Mouse (Mus musculus): ENCODE measurements around the gene Gpsm1. TPM values are rescaled to one million over a fixed set of nuclear protein-coding genes. Genes with fewer than 3 reads are reported as not detected.

Gene Gpsm1
- polyA plus RNA-seq, 2 experiments: 1.1 to 2.3 TPM

DNA sequence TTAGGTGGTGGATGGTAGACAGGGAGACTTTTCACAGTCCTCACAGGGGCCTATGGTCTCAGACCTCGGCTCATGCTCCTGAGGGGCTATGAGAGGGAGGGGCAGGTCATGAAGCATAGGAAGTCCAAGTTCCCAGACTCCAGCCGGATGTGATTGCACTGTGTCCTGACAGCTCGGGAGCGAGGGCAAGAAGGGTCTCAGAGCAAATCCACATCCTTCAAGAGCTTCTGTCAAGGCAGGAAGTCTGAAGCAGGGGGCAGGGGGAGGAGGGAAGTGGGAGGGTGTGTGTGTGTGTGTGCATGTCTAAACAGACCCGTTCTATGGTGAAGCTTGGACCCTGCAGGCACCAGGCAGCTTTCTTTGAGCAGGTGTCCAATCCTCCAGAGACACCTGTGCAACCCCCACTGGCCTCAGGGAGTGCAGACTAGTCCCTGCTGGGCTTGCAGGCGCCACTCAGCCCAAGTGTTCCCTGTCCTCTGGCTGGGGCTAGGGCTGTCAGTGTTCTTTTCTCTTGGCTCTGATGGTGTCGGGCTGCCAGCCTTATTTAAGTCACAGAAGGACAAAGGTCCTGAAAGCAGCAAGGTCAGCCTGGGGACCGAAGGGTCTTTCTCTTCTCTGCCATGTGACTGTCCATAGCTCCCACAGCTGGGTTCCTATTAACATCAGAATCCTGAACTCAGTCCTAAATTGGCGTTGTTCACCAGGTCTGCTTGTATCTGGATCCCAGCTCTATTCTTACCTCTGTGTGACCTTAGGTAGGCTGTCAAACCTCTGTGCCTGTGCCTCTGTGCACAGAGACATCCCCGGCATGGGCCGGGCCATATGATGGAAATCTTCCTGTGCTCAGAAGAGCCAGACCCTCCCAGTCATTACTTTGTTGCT, 27.5 kb downstream of the Gpsm1 start:
- no peak overlapping the region for H3K4me3 ChIP-seq (ENCODE audit: insufficient read depth in 1 of 2, low read depth in 2 of 2, low read length in 2 of 2)
- H3K4me1 ChIP-seq (replicated peaks; ENCODE audit: control insufficient read depth in 2 of 2, insufficient read depth in 2 of 2, low read length in 1 of 2): peaks cover 0 to 7% of the 10 kb centered on the region in 2 experiments; a peak in 2 of 4 replicates
- no peaks in the 10 kb centered on the region for H3K27me3 ChIP-seq (ENCODE audit: control insufficient read depth, insufficient read depth, low read length)
- DNase-seq (ENCODE audit: low read depth in 3 of 3, low spot score in 3 of 3) (no peak), ATAC-seq (ENCODE audit: insufficient read depth) (peak; percentile 50)
- TF ChIP-seq CTCF (IDR thresholded peaks at IDR 0.05; ENCODE audit: low read depth) (no peak), EP300 (IDR thresholded peaks at IDR 0.05; ENCODE audit: low read depth) (no peak)
- no peak overlapping the region for H3K27ac ChIP-seq
- no peak overlapping the region for H3K9ac ChIP-seq (replicated peaks)
- H3K36me3 ChIP-seq (replicated peaks; ENCODE audit: control insufficient read depth, insufficient read depth, low read depth): no peaks in the 10 kb centered on the region
- H3K4me2 ChIP-seq (ENCODE audit: low read depth): no peak overlapping the region
- no peaks in the 10 kb centered on the region for H3K9me3 ChIP-seq (ENCODE audit: control insufficient read depth, low read length)
- 51% methylated on average over 11 of the region's 11 CpGs for WGBS (ENCODE audit: insufficient replicate concordance)

DNA sequence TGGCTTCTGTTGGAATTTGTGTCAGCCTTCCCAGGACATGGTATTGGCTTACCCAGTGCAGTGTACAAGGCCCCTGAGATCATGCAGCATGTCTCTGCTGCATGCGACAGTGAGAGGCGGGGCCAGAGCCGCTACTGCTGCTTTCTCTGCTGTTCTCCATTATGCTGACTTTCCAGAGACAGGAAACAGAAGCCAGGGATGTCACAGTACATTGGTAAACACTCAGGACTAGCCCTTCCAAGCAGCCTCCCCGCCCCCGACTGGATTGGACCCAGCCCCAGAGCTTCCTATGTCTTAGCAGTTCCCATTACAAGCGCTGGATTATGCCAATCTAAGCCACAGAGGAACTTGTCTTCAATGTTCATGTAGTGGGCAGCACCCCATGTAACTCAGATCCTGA, 32.9 kb downstream of the Gpsm1 start:
- 70% methylated on average over 6 of the region's 6 CpGs for WGBS (ENCODE audit: insufficient replicate concordance)
- Histone ChIP-seq H3K9me3 (ENCODE audit: control insufficient read depth, low read length) (no peaks in the 10 kb centered on the region), H3K36me3 (replicated peaks; ENCODE audit: control insufficient read depth, insufficient read depth, low read depth) (no peaks in the 10 kb centered on the region), H3K27ac (no peak overlapping the region), H3K4me2 (ENCODE audit: low read depth) (no peak overlapping the region), H3K4me1 (replicated peaks; ENCODE audit: control insufficient read depth in 2 of 2, insufficient read depth in 2 of 2, low read length in 1 of 2) (peaks cover 10 to 14% of the 10 kb centered on the region in 2 experiments), H3K4me3 (ENCODE audit: insufficient read depth in 1 of 2, low read depth in 2 of 2, low read length in 2 of 2) (no peak overlapping the region), H3K9ac (replicated peaks) (no peak overlapping the region), H3K27me3 (ENCODE audit: control insufficient read depth, insufficient read depth, low read length) (no peaks in the 10 kb centered on the region)
- DNase-seq (ENCODE audit: low read depth in 3 of 3, low spot score in 3 of 3) (no peak), ATAC-seq (ENCODE audit: insufficient read depth) (no peak)
- TF ChIP-seq EP300 (IDR thresholded peaks at IDR 0.05; ENCODE audit: low read depth) (no peak), CTCF (IDR thresholded peaks at IDR 0.05; ENCODE audit: low read depth) (no peak)

DNA sequence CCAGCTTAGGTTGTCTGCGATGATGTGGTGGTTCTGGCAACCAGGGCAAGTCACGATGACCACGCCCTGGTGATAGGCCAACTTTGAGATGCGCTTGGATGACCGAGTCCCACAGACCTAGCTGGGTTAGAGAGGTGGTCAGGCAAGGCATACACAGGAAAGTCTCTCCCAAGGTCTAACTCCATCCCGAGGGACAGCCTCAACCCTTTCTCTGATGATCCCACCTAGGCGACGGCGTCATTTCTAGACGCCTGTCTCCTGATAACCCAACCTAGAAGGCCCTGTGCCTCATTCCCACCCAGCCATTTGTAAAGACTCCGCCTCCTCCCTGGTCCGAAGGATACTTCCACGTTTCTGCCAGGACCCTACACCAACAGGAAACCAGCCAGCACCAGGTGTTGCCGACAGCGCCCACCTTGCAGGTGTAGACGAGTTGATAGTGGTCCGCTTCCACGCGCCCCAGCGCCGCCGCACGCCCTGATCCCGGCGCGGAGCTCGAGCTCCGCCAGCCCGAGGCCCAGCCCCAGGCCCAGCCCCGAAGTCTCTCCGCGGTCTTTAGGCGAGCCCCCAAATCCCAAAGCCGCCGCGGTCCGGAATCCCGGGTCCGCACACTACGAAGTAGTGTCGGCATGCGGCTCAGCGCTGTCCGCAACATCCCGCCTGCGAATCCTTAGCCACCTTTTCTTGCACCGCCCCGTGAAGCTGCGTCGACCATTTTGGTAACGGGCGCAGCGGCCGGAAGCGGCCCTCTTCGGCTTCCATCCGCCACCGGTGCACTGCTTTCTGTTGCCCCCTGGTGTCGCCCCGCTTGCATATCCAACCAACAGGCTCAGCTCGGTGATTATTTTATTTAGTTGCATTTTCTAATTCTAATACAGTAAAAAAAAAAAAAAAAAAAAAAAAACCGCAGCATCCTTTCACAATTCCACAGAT, 36.3 kb downstream of the Gpsm1 start, which contains the start of gene Dnlz:
Gene Dnlz, minus strand, starts transcription at position 753 of the 933 bp plus-strand sequence.
- Histone ChIP-seq H3K9ac (replicated peaks) (peak within 1 kb of the TSS; percentile 92), H3K4me1 (replicated peaks; ENCODE audit: control insufficient read depth in 2 of 2, insufficient read depth in 2 of 2, low read length in 1 of 2) (peaks cover 10 to 14% of the 10 kb centered on the region in 2 experiments), H3K36me3 (replicated peaks; ENCODE audit: control insufficient read depth, insufficient read depth, low read depth) (no peaks in the 10 kb centered on the region), H3K9me3 (ENCODE audit: control insufficient read depth, low read length) (no peaks in the 10 kb centered on the region), H3K4me3 (ENCODE audit: insufficient read depth in 1 of 2, low read depth in 2 of 2, low read length in 2 of 2) (peak within 1 kb of the TSS; percentile 77 to 85), H3K4me2 (ENCODE audit: low read depth) (peak within 1 kb of the TSS; percentile 88), H3K27me3 (ENCODE audit: control insufficient read depth, insufficient read depth, low read length) (no peaks in the 10 kb centered on the region), H3K27ac (peak within 1 kb of the TSS; percentile 38; the same call in 1 of the 2 replicates)
- TF ChIP-seq EP300 (IDR thresholded peaks at IDR 0.05; ENCODE audit: low read depth) (no peak), CTCF (IDR thresholded peaks at IDR 0.05; ENCODE audit: low read depth) (peak; percentile 83)
- DNase-seq (ENCODE audit: low read depth in 3 of 3, low spot score in 3 of 3) (peak; percentile 75 to 82 (median 81)), ATAC-seq (ENCODE audit: insufficient read depth) (peak; percentile 85)
- WGBS (ENCODE audit: insufficient replicate concordance): 1% methylated on average over 62 of the region's 62 CpGs

DNA sequence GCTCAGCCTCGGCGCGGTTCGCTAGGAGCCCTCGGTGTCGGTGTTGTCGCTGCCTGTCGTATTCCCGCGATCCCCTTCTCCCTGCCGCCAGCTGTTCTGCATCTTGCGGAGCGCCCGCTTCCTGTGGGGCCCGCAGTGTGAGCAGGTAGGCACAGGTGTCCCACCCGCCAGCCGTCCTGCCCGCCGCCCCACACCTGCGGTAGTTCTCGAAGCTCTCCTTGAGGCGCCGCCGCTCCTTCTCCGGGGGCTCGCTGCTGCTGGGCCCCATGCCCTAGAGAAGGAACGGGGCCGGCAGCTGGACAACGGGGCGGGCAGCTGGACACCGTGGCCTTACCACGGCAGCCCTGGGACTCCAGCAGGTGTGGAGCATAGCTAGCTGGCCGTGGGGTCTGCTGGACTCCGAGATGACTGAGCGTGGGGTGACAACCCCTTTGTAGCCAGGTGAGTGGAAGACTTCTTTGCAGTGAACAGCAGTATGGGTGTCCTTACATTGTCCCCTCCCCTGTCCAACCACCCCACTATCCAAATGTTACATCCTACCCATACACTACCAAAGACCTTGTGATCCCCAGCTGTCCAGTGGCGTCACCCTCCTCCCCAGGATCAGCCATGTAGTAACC, 37.1 kb downstream of the Gpsm1 start:
- Histone ChIP-seq H3K4me3 (ENCODE audit: insufficient read depth in 1 of 2, low read depth in 2 of 2, low read length in 2 of 2) (peak overlapping the region; percentile 77 to 85), H3K4me1 (replicated peaks; ENCODE audit: control insufficient read depth in 2 of 2, insufficient read depth in 2 of 2, low read length in 1 of 2) (peaks cover 10 to 14% of the 10 kb centered on the region in 2 experiments), H3K36me3 (replicated peaks; ENCODE audit: control insufficient read depth, insufficient read depth, low read depth) (no peaks in the 10 kb centered on the region), H3K27me3 (ENCODE audit: control insufficient read depth, insufficient read depth, low read length) (no peaks in the 10 kb centered on the region), H3K4me2 (ENCODE audit: low read depth) (peak overlapping the region; percentile 88), H3K9ac (replicated peaks) (peak overlapping the region; percentile 92), H3K27ac (no peak overlapping the region), H3K9me3 (ENCODE audit: control insufficient read depth, low read length) (no peaks in the 10 kb centered on the region)
- ATAC-seq (ENCODE audit: insufficient read depth): peak; percentile 33; the same call in 1 of the 2 replicates
- DNase-seq (ENCODE audit: low read depth in 3 of 3, low spot score in 3 of 3): no peak
- TF ChIP-seq CTCF (IDR thresholded peaks at IDR 0.05; ENCODE audit: low read depth) (no peak), EP300 (IDR thresholded peaks at IDR 0.05; ENCODE audit: low read depth) (no peak)
- whole genome bisulfite sequencing (ENCODE audit: insufficient replicate concordance): 5% methylated on average over 36 of the region's 36 CpGs

Data from liver, embryonic 14.5 days (tissue).